Mouse (Mus musculus): ENCODE results near the gene 1700021F07Rik.

The 1700021F07Rik gene

DNA sequence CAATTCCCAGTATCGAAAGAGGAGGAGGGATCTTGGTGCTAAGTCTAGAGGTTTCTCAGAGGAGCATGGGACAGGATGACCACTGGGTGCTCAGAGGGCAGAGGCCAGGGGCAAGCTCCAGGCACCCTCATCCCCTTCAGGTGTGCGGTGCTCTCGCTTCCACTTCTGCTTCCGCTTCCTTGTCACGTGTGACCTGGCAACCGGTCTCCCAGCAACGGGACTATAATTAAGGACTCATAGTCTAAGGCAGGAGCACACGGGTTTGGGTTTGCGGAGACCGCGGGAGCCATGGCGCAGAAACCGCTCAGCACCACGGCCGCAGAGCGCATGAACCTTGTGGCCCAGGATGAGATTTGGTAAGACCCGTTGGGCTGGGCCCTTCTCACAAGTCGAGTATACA is at the start of gene 1700021F07Rik:
Gene 1700021F07Rik (plus strand): TSS at position 211 of the 400 bp plus-strand sequence.
- no peak for DNase-seq

DNA sequence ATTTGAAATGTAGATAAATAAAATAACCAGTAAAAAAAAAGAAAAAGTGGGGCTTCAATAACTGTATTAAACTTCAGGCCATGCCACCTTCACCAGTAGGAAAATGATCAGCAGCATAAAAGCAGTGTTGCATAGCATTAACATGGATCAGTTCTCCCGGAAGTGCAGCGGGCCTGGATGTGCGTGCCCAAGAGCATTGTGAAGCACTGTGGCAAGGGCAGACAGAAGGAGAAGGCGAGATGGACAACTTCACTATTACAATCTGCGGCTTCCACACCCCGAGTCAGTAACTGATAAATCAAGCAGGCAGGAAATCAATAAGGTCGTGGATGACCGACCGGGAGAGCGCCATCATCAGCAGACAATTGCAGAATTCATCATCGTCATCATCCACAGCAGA is 49.2 kb upstream of the 1700021F07Rik start:
- DNase-seq = no peak

DNA sequence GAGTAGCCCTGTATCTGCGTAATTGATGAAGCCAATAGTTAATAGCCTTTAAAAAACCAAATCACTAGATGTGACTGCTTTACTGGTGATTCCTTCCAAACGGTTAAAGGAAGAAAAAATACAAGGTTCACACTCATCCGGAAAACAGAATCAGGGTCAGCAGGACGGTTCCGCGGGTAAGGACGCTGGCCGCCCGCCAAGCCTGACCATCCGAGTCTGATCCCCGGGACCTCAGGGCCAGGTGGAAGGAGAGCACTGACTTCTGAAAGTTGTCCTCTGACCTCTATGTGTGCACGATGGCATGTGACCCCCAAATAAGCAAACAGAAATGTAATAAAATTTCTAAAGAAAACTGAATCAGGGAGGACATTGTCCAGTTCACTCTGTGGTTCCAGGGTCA is 43.3 kb upstream of the 1700021F07Rik start:
- DNase-seq = no peak

DNA sequence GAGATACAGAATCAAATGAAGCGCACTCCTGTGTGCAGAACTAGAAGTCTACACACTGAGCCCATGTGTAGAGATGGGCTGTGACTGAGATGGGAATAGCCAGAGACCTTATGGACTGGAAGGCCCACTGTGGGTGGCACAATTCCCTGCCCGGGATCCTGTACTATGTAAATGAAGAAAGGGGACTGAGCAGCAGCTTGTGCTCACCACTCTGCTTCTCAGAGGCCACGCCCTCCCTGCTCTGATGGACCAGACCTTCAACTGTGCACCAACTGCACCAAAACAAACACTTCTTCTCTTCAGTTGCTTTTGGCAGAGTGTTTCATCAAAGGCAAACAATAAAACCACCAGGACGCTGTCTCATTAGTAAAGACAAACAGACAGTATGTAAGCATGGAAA is 37.9 kb upstream of the 1700021F07Rik start:
- DNase-seq = no peak

DNA sequence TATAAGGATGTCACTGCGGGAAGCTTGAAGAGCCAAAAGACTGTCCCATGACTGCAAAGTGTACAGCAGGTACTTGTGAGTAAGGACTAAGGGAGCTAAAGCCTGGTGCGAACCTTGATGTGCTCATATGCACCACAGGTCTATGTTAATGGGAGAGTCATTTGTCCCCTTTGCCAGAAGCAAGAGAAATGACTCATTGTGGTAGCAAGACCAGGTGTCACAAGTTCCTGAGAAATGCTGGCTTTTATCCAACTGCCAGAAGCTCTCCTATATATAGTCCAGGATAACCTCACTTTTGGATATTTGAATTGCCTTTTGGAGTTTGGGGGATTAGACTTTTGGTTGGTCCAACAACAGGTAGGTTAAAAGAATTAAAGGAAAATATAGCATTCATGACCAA is 22.8 kb upstream of the 1700021F07Rik start:
- no peak for DNase-seq

DNA sequence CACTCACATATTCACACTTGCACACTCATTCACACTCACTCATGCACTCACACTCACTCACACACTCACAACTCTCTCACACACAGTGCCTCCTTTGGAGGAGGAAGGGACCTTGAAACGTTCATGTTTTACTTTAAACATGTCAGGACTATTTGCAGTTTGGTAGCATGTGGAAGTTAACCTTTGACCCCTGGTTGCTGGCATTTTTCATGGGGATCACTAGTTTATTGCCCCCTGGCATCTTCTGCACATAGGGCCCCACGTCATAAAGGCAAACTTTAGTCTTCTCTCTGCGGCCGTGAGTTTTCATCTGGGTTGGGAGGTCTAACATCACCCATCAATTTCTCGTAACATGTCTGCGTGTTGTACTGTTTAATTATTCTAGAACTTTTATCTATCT is 8.4 kb upstream of the 1700021F07Rik start:
- DNase-seq = no peak

DNA sequence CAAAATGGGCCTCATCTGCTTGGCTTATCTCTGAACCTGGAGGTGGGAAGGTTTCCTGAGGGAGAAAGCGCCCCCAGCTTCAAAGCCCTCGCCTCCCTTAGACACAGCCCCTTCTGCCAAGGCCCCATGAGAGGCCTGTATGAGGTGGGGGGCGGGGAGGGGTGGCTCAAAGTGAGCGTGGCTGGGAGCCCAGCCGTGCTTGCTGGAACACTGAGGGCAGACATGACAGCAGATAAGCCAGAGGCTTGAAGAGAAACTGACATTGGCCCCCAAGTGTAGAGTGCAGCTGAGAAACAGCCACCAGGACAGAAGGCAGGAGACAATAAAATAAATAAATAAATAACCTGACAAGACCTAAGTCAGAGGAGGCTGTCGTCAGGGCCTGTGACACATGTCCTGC is 7.2 kb upstream of the 1700021F07Rik start:
- DNase-seq = no peak

DNA sequence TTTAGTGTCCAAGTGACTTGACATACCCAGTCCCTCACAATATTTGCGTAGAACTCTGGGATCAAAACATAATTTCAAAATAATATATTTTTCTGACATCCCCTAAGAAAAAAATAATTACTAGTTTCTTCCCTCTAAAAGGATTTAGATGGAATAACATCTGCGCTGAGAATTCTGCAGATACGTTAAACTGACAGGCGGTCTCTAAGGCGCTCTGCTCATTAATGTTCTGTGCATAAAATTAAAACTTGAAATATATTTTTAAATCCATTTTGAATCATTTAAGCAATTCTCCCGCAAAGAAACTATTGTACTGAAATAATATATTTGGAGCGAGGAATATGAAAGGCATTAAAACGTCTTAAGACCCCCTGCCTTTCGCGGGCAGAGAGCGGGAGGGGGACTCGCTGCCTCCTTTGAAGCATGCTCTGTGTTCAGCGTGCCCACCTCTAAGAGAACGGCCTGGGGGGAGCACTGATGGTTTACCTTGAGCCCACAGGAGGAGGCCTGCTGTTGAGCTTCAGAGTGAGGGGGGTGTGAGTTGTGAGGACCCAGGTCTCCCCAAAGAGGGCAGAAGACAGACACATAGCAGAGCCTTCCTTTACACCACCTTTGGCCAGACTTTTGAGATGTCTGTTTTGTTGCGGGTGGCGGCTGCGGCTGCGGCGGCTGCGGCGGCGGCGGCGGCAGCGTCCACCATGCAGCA is 6.1 kb upstream of the 1700021F07Rik start:
- no peak for DNase-seq

DNA sequence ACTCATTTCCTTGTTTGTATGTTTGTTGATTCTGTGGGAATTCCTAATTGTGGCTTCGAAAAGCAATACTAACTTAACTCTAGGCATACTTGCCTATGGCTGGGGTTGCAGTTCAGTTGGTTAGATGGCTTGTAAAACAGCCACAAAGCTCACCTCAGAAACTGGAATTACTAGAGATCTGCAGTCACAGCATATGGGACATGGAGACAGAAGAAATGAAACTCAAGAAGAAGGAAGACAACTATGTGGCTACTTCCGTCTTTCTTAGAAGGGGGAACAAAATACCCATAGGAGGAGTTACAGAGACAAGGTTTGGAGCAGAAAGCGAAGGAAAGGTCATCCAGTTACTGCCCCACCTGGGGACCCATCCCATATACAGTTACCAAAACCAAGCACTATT is 6.1 kb downstream of the 1700021F07Rik start:
- no peak for DNase-seq

DNA sequence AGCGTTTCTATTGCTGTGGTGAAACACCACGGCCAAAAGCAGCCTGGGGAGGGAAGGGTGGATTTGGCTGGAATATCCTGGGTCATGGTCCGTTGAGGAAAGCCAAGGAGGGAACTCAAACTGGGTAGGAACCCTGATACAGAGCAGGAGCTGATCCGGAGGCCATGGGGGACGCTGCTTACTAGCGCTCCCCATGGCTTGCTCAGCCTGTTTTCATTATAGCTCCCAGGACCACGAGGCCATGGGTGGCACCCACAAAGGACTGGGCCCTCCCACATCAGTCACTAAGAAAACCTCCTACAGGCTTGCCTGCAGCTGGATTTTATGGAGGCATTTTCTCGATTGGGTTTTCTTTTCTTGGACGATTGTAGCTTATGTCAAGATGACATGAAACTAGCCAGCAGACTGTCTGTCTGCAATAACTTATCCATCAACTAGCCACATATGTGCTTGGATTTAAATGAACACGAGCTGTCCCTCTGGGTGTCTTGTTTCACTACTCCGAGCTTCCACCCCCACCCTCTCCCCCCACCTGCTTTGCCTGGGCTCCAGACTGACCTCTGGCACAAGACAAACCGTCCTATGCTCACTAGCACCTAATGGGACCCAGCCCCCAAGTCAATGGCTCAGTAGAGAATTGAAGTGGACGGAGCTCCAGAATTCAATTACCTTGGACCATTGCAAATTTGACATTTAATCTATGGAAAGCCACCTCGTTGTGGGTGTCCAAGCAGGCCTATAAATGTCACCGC is 10.5 kb downstream of the 1700021F07Rik start:
- DNase-seq = no peak

DNA sequence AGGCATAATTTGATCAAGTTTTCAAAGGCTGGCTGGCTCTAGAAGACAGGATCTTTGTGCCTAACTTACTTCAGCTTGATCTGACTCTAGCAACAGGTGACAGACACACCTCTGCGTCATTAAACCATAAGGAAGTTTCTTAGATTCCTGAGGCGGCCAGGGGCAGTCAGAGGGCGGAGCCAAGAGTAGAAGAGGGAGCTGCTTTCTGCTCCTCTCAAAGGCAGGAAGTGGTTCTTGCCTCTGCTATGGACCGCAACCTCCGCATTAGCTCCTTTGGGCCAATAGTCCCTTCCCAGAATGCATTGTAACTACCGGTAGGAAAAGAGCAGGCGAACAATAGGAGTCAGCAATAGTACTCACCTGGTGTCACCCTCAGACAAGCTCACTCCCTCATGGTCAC is 12.2 kb downstream of the 1700021F07Rik start:
- no peak for DNase-seq

DNA sequence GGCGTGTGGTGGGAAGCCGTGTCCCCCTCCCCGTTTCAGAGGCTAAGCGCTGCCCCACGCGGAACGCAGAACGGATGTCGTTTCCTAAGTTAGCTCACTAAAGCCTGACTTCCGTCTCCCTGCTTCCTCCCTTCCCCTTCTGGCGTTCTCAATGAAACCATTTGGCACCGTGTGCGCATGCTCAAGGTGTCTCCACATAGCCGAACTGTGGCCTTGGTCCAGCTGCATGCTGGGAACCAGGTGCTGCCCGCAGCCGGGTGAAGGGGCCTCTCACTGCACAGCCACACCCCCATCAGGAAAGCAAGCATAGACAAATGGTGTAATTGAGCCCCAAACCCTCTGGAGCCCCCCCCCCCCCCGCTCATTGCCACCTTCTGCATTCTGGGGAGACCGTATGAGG is 13.0 kb downstream of the 1700021F07Rik start:
- peak; percentile 92 to 94 for DNase-seq

DNA sequence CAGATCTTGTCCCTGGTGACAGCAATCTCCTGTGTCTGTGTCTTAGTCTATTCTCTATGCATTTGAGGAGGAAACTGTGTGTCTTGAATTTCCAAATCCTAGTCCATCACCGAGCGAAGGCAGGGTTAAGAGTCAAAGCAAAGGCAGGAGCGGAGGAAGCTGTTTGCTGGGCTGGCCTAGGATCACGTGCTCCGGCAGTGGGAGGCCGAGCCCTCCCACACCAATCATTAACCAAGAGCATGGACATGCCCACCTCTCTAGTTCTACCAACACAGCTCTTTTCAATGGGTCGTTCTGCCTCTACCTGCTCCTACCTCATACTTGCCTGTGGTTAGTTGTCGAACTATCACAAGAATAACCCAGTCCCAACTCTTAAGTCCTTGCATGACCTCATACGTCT is 13.5 kb downstream of the 1700021F07Rik start:
- DNase-seq = no peak

DNA sequence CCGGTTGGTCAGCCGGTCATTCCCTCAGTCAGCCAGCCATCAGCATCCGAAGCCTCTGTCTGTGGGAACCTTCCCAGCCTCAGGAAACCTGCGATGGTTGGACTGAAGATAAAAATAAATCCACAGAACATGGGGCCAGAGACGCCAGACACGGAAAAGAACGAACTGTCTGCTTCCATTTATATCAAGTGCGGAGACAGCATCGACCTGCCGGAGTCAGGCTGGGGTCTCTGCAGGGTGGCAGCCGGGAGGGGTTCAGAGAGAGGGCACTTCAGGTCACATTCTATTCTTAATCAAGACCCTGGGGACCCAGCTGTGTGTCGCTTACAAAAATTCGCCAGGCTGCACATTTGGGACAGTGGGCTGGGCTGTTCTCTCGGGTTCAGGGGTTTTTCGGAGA is 17.4 kb downstream of the 1700021F07Rik start:
- peak; percentile 49 to 67 for DNase-seq

DNA sequence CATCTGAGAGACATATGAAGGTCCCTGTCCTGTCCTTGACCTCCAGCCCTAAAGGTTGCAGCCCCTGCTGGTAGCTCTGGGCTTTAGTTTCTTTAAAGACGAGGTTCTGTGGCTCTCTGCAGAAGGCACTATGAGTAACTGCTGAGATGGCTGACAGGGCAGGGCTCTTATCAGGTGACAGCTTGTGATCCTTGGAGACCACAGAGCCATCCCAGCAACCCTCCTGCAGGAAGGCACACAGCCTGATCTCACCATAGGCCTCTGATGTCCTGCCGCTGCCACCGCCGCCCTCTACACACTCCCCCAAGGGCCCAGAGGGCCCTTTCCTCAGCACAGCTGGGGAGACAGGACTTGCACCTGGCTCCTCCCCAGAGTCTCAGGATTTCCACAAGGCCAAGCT is 19.4 kb downstream of the 1700021F07Rik start:
- no peak for DNase-seq

DNA sequence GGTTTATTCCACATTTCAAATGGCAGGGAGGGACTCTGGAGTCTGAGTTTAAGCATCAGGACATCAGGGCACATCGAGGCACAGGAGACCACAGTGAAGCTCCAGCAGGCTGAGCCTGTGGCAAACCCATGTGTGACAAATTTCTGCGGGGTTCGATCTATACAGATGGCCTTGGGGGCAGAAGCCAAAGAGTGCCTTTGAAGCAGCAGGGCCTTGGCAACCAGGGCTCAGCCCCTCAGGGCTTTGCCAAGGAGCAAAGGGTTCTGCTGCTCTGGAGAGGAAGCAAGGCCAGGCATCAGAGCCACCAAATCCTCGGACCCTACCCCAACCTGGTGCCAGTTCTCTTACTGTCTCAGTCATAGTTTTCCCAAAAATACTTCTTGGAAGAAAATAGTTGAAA is 20.3 kb downstream of the 1700021F07Rik start:
- peak; percentile 37 to 61 for DNase-seq

DNA sequence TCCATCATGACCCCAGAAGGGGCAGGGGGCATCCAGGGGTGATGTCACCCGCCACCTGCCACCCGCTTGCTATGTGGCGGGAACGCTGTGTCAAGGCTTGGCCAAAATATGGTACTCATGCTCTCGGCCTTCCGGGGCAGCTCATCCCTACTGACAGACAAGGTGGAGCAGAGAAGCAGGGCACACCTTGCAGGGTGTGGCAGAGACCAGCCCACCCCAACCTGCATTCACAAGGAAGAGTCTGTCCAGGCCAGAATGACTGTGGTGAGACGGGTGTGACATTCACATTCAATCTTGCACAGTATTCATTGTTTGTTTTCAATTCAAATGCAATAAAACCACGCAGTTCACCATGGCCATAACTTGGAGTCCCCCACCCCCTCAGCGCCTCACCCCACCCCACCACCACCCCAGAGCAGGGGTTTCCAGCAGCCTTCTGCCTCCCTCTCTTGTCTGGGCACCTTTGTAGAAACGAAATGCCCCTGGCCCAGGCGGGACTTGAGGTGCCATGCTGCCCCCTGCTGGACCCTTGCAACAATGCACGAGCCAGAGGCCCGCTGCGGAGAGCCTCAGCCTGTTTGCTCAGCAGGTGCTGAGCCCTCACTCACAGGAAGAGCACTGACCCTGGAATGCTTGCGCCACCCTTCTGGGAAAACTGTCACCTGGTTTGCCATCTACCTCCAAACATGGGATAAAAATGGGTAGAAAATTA is 23.8 kb downstream of the 1700021F07Rik start:
- peak; percentile 91 to 92 for DNase-seq

DNA sequence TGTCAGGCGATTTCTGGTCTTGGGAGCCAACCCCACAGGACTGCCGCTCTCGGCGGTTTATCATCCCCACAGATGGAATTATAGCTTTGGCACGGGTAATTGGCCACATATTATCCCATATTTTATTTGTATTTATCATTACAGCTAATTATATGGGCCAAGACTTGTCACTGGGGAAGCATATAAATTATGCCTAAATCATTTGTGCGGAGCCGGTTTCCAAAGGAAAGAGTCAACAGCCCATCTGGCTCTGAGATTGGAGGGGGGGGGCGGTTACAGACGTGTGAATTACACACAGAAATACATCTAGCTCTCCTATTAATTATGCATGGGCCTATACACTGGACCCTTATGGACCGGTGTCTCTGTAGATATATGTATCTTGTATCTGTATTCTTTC is 26.9 kb downstream of the 1700021F07Rik start:
- DNase-seq = no peak

DNA sequence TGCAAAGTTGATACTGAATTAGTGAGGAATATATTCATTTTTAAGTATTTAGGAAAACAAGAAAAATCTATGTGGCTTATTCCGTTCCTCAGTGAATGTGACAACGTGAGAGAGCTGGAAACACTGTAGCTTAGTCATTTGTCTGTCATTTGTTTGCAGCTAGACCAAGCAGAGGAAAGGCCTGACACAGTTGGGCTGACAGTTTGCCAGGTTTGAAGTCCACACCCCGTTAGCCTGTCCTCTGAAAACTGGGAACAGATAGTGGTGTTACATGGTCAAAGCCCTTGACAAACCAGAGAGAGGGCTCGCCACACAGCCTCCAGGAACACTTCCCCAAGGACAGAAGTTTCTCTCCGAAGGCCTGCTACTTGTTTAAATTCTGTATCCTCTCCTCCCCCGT is 28.3 kb downstream of the 1700021F07Rik start:
- no peak for DNase-seq

DNA sequence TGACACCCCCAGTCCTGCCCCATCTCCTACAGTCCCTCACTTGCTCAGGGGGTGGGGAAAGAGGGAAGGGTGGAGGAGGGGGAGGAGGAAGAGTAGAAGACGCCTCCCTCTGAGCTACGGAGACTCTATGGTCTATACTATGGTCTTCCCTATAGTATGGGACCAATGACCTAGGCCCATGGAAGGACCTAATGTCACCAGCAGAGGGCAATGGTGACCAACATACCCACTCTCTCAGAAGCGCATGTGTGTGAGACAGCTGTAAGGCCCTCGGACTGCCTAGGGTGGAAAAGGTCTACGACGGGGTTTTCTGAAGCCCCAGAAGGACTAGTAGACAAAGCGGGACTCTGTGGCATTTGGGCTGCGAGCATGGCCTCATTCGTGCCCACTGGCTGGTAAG is 31.5 kb downstream of the 1700021F07Rik start:
- no peak for DNase-seq

DNA sequence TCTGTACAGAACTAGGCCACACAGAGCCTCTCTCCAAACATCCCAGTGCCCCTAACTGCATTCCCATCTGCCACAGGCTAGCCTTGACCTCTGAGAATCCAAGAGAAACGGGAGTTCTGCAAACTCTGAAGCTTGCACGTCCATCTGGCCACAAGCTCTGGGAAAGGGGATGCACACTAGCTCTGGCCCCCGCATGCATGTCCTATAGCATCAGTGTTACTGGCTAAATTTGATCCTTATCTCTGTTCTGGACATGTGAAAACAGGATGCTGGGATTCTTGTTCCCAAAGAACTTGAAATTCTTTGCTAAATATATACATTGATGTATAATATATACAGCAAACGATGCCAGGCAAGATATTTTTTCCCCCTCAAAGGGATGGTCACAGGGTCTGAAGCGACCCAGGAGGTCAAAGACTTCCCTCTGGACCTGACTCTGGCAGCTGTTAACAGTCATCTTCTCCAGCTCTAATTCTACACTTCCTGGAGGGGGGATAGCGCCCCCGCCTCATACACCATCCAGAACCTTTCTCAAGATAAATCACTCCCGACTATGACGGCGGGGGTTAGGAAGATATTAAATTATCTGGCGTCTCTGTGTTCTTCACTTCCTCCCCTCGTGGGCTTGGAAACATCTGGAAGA is 36.5 kb downstream of the 1700021F07Rik start:
- DNase-seq = no peak

DNA sequence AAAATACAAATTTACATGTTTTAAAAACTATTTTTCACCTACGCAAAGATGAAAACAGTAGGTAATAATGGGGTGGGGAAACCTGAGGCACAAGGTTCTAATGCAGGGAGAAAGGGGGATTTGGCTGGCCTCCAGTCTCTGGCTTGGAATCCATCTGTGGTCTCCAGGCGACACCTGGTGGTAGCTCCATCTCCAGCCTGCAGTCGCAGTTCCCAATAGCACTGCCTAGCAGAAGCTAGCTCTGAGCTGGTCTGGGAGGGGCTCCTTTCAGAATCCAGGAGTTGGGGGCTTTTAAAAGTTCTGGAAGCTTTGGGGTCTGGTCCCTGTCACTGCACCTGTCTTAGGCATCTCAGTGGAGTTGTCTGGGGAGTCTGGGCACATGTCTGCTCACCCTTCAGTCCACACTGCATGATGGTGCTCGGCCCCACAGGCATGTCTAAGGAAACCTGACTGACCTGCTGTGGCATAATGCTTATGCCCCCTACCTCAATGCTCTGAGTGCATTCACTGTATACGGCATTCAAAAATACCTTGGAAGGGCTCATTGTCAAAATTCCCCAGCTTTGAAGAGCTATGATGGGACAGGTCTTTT is 39.6 kb downstream of the 1700021F07Rik start:
- DNase-seq = peak; percentile 91 to 93

DNA sequence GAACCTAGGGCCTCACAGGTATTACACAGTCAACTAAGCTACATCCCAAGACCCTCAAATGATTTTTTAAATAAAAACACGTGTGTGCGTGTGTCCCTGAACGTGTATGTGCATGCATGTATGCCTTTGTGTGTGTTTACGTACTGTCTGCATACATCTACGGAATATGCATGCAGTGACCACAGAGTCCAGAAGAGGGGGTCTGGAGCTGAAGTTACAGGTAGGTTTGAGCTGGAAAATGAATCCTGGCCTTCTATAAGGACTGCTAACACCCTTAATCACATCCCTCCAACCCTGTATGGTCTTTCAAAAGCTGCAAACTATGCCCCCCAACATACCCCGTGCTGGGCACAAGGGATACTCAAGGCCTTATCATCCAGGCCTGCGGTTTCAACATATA is 41.0 kb downstream of the 1700021F07Rik start:
- DNase-seq = peak; percentile 49 to 56

Data from cerebellum, postnatal 10 days (tissue).